Mouse (Mus musculus) C2C12 (cell line): Measurements from ENCODE around the gene Greb1.

Experiments used
- CTCF ChIP-seq: IDR thresholded peaks from one replicate; pipeline ENCODE4 v1.5.1; 2011; ENCODE audit not compliant: control insufficient read depth, insufficient read depth, insufficient read length
- FOSL1 ChIP-seq: IDR thresholded peaks from one replicate; pipeline ENCODE4 v1.8.0; 2011; ENCODE audit warnings: mild to moderate bottlenecking, low read length; ENCODE audit not compliant: poor library complexity, insufficient read depth, severe bottlenecking
- MAX ChIP-seq: IDR thresholded peaks from one replicate; pipeline ENCODE4 v1.6.1; 2011; ENCODE audit warnings: mild to moderate bottlenecking, control low read depth
- MYOD1 ChIP-seq: IDR thresholded peaks from one replicate; pipeline ENCODE4 v1.6.1; 2011; ENCODE audit warnings: low read depth; ENCODE audit not compliant: control insufficient read depth, insufficient read length
- MYOG ChIP-seq: IDR thresholded peaks from one replicate; pipeline ENCODE4 v1.6.1; 2011; ENCODE audit not compliant: control insufficient read depth, insufficient read length; ENCODE audit errors: extremely low read depth
- USF1 ChIP-seq: IDR thresholded peaks from one replicate; pipeline ENCODE4 v1.6.1; 2011; ENCODE audit warnings: low read depth, mild to moderate bottlenecking, control low read depth, moderate library complexity

DNA sequence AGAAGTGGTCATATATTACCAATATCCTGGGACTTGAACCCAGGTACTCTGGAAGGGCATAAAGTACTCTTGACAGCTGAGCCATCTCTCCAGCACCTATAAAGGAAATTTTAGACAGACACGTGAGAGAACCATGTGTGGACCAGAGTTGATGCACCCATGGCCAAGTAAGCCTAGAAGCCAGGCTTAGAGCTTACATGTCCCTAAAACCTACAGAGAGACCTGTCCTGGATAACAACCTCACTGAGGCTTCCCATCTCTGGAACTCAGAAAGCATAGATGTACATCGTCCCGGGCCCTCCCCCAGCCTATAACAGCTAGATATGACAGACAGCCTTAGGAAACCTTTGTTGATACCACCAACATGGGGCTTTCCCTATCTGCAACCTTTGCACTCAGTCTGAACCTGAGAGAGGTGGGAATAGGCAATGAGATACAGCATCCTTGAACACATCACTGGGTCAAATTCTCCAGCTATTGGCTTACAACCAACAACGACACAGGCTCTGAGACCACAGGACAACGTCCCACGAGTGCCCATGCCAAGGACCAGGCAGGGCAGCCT lies 31.0 kb downstream of the Greb1 start:
- no peak for TF ChIP-seq CTCF
- TF ChIP-seq MYOD1: no peak
- no peak for TF ChIP-seq FOSL1
- TF ChIP-seq MAX: no peak
- no peak for TF ChIP-seq USF1
- no peak for TF ChIP-seq MYOG
